Mouse (Mus musculus) myocyte (in vitro differentiated cells): ENCODE measurements around the gene Brat1. TPM values are rescaled to one million over a fixed set of nuclear protein-coding genes. Genes with fewer than 3 reads are reported as not detected.

Experiments used
- H3K27me3 ChIP-seq: one replicate; pipeline ENCODE4 v1.6.1; 2011; ENCODE audit not compliant: control insufficient read depth, insufficient read depth, insufficient read length
- H3K36me3 ChIP-seq: one replicate; pipeline ENCODE4 v1.6.1; 2011; ENCODE audit not compliant: control insufficient read depth, insufficient read depth
- H3K4me2 ChIP-seq: one replicate; pipeline ENCODE4 v1.6.1; 2011; ENCODE audit warnings: low read depth, control low read depth
- H3K4me3 ChIP-seq: one replicate; pipeline ENCODE4 v1.5.1; 2011; ENCODE audit warnings: mild to moderate bottlenecking, control low read depth, moderate library complexity
- H3K79me2 ChIP-seq: one replicate; pipeline ENCODE4 v1.6.1; 2011; ENCODE audit not compliant: control insufficient read depth, insufficient read depth
- H3ac ChIP-seq: one replicate; pipeline ENCODE4 v1.6.1; 2011; ENCODE audit not compliant: control insufficient read depth, insufficient read length
- CEBPB ChIP-seq: IDR thresholded peaks from 2 replicates; pipeline ENCODE4 v1.6.1; 2011; ENCODE audit warnings: mild to moderate bottlenecking, moderate library complexity; ENCODE audit not compliant: poor library complexity, insufficient read depth, severe bottlenecking
- E2F4 ChIP-seq: IDR thresholded peaks from one replicate; pipeline ENCODE4 v1.6.1; 2011; ENCODE audit warnings: mild to moderate bottlenecking, control low read depth, moderate library complexity; ENCODE audit not compliant: insufficient read depth
- MAX ChIP-seq: IDR thresholded peaks from one replicate; pipeline ENCODE4 v1.6.1; 2011; ENCODE audit warnings: low read depth, mild to moderate bottlenecking, control low read depth
- MYOD1 ChIP-seq, 3 experiments: IDR thresholded peaks; one replicate each; pipeline ENCODE4 v1.6.1; 2011; ENCODE audit warnings: control low read depth in 2 of 3, low read depth in 2 of 3, mild to moderate bottlenecking in 2 of 3, moderate library complexity in 1 of 3; ENCODE audit not compliant: insufficient read length in 2 of 3, control insufficient read depth in 1 of 3
- MYOG ChIP-seq, 3 experiments: IDR thresholded peaks; one replicate each; pipeline ENCODE4 v1.6.1; 2011; ENCODE audit warnings: control low read depth in 2 of 3, low read depth in 2 of 3, mild to moderate bottlenecking in 2 of 3; ENCODE audit not compliant: insufficient read length in 2 of 3, control insufficient read depth in 1 of 3, insufficient read depth in 1 of 3
- POLR2A ChIP-seq: IDR thresholded peaks from one replicate; pipeline ENCODE4 v1.6.1; 2011; ENCODE audit warnings: low read depth, mild to moderate bottlenecking, control low read depth, moderate library complexity; ENCODE audit not compliant: insufficient read length
- POLR2AphosphoS2 ChIP-seq: IDR thresholded peaks from one replicate; pipeline ENCODE4 v1.6.1; 2011; ENCODE audit warnings: low read depth, control low read depth; ENCODE audit not compliant: insufficient read length
- REST ChIP-seq: IDR thresholded peaks from one replicate; pipeline ENCODE4 v1.6.1; 2011; ENCODE audit warnings: mild to moderate bottlenecking, control low read depth, moderate library complexity; ENCODE audit not compliant: insufficient read depth, insufficient read length
- SRF ChIP-seq: IDR thresholded peaks from one replicate; pipeline ENCODE4 v1.6.1; 2011; ENCODE audit warnings: low read depth; ENCODE audit not compliant: control insufficient read depth, insufficient read length
- TCF12 ChIP-seq: IDR thresholded peaks from one replicate; pipeline ENCODE4 v1.6.1; 2011; ENCODE audit warnings: mild to moderate bottlenecking, control low read depth; ENCODE audit not compliant: poor library complexity, insufficient read depth, severe bottlenecking
- TCF3 ChIP-seq: IDR thresholded peaks from one replicate; pipeline ENCODE4 v1.6.1; 2011; ENCODE audit warnings: low read depth, control low read depth; ENCODE audit not compliant: insufficient read length
- USF1 ChIP-seq: IDR thresholded peaks from one replicate; pipeline ENCODE4 v1.6.1; 2011; ENCODE audit warnings: low read depth, mild to moderate bottlenecking, control low read depth, moderate library complexity
- polyA plus RNA-seq: library from polyadenylated mRNA; unstranded; fragments of >200 nt; fragmentation: generic; extraction: Trizol; gene quantifications from one replicate; pipeline ENCODE4 v1.2.1, GENCODE M21; 2012; ENCODE audit warnings: missing spikeins

The Brat1 gene
- polyA plus RNA-seq, 1 experiment = 14.2 TPM

DNA sequence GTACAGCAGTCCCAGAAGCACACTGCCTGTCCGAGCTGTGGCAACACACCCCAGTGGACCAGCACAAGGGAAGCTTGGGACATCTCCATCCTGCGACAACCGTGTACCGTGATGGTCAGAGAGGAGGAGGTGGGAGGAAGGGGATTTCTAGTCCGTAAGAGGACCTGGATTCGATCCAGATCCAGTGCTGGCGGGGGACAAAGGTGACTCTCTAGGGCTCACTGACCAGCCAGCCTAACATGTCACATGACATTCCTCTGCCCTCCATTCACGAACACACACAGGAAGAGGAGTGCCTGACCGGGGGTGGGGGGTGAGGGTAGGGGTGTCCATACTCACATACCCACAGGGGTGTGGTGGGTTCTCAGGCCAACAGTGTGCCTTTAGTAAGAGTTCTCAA is 5.0 kb upstream of the Brat1 start:
- Histone ChIP-seq H3K4me2 (no peak overlapping the region), H3ac (no peak overlapping the region), H3K79me2 (no peaks in the 10 kb centered on the region), H3K27me3 (no peaks in the 10 kb centered on the region), H3K36me3 (no peaks in the 10 kb centered on the region), H3K4me3 (no peak overlapping the region)
- TF ChIP-seq POLR2A = no peak
- TF ChIP-seq MYOG (IDR thresholded peaks at IDR 0.05; ENCODE audit: control insufficient read depth in 1 of 3, insufficient read depth in 1 of 3, insufficient read length in 2 of 3, low read depth in 2 of 3) = no peak
- TF ChIP-seq E2F4 = no peak
- no peak for TF ChIP-seq REST
- TF ChIP-seq POLR2AphosphoS2 = no peak
- no peak for TF ChIP-seq TCF3
- TF ChIP-seq MAX = no peak
- TF ChIP-seq CEBPB = no peak
- TF ChIP-seq TCF12 = no peak
- no peak for TF ChIP-seq SRF
- TF ChIP-seq MYOD1 (IDR thresholded peaks at IDR 0.05; ENCODE audit: control insufficient read depth in 1 of 3, insufficient read length in 2 of 3, low read depth in 2 of 3) = no peak
- no peak for TF ChIP-seq USF1

DNA sequence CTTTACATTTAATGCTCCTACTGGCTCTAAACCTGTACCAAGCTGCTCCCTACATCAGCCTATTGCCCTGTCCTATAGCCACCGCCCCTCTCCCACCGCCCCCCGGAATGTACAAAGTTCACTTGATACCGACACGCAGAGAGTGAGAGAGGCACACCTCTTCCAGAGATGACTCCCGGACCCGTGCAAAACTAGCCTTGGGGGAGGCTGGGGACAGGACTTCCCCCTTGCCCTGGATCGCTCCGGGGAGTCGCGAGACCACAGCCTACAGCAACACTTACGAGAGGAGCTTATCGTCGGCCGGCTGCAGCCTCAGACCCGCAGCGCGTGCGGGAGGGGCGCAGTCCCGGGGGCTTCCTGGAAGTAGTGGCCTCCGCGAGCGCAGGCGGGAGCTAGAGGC is 3.1 kb upstream of the Brat1 start:
- Histone ChIP-seq H3K4me3 (peak overlapping the region; percentile 50), H3K36me3 (no peaks in the 10 kb centered on the region), H3ac (peak overlapping the region; percentile 73), H3K4me2 (peak overlapping the region; percentile 74), H3K27me3 (no peaks in the 10 kb centered on the region), H3K79me2 (no peaks in the 10 kb centered on the region)
- TF ChIP-seq REST = no peak
- no peak for TF ChIP-seq MAX
- TF ChIP-seq USF1 = no peak
- TF ChIP-seq TCF12 = no peak
- TF ChIP-seq TCF3 = no peak
- no peak for TF ChIP-seq CEBPB
- no peak for TF ChIP-seq SRF
- TF ChIP-seq POLR2AphosphoS2 = no peak
- no peak for TF ChIP-seq MYOD1 (IDR thresholded peaks at IDR 0.05; ENCODE audit: control insufficient read depth in 1 of 3, insufficient read length in 2 of 3, low read depth in 2 of 3)
- TF ChIP-seq POLR2A = no peak
- no peak for TF ChIP-seq MYOG (IDR thresholded peaks at IDR 0.05; ENCODE audit: control insufficient read depth in 1 of 3, insufficient read depth in 1 of 3, insufficient read length in 2 of 3, low read depth in 2 of 3)
- no peak for TF ChIP-seq E2F4

DNA sequence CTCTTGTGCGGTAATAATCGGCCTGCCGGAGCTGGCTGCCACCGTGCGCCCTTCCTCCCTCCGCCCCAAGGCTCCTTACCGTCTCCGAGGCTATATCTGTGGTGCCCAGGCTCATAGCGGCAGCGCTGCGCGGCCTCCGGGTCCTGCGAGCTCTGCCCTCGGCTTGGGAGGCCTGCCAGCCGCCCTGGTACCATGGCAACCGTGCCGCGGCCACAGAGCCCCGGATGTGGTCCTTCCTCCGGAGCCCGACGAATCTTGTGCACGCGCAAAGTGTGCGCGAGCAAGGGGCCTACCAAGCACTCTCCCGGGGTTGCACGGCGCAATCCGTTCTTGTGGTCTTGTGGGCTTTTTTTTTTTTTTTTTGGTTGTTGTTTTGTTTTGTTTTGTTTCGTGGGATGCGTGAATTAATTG is 2.7 kb upstream of the Brat1 start, which contains the start of gene Iqce:
Gene Iqce, minus strand, starts transcription at position 276 of the 411 bp plus-strand sequence.
- H3ac ChIP-seq = peak within 1 kb of the TSS; percentile 73
- TF ChIP-seq SRF (no peak), POLR2AphosphoS2 (peak; percentile 36), POLR2A (peak; percentile 70), TCF12 (no peak)
- peak within 1 kb of the TSS; percentile 50 for H3K4me3 ChIP-seq
- H3K79me2 ChIP-seq = no peaks in the 10 kb centered on the region
- peak within 1 kb of the TSS; percentile 84 for H3K4me2 ChIP-seq
- H3K36me3 ChIP-seq = peaks cover 2% of the 10 kb centered on the region
- no peaks in the 10 kb centered on the region for H3K27me3 ChIP-seq

DNA sequence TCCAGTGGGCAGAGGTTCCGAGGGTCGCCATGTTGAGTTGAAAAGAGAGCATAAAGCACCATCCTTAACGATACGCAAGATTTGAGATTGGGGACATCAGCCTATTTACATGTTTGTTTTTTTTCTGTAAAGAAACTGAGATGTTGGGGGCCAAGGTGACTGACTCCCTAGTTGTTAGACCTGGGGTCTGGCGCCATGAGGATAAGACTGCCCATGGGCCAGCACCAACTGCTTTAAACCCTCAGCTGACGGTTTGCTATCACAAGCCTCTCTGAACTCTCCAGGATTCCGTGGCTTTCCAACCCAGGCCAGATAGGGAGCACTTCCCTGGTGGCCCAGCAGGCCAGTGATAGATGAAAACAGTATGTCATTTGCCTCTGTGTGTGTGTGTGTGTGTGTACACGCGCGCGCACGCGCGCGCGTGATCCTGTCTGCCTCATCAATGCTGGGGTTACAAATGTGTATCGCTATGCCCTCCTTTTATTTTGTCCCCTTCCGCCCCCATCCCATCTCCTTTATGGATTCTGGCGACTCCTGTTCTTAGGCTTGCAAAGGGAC is 2.1 kb upstream of the Brat1 start:
- Histone ChIP-seq H3K4me3 (peak overlapping the region; percentile 50), H3K27me3 (no peaks in the 10 kb centered on the region), H3K36me3 (peaks cover 5% of the 10 kb centered on the region), H3K79me2 (no peaks in the 10 kb centered on the region), H3ac (peak overlapping the region; percentile 73), H3K4me2 (peak overlapping the region; percentile 84)
- TF ChIP-seq REST (no peak), MYOG (IDR thresholded peaks at IDR 0.05; ENCODE audit: control insufficient read depth in 1 of 3, insufficient read depth in 1 of 3, insufficient read length in 2 of 3, low read depth in 2 of 3) (no peak)

DNA sequence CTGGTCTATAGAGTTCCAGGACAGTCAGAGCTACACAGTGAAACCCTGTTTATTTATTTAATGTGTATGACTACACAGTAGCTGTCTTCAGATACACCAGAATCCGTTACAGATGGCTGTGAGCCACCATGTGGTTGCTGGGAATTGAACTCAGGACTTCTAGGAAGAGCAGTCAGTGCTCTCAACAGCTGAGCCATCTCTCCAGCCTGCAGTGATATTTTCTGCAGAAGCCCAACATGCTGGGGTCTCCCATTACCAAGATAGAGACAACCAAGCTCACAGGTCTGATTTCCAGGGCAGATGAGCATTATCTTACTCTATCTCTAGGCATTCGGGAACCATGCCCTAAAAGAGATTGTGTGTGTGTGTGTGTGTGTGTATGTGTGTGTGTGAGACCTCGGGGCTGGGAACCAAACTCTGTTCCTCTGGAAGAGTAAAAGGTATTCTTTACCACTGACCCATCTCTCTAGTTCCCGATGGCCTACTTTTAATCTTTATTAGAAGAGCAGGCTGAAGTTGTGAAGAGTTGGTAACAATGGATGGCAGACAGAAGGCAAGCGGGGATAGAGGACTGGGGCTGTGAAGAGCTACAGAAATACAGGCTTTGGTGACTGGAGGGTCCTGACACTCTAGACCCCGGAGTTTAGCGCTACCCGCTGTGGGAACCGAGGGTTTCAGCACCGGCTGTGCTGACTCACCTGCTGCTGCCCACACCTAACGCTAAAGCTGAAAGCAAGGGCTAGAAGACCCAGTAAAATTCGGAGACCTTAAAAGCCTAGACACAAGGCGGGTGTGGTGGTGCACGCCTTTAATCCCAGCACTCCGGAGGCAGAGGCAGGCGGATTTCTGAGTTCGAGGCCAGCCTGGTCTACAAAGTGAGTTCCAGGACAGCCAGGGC is 1.1 kb upstream of the Brat1 start:
- H3ac ChIP-seq = peak overlapping the region; percentile 8
- TF ChIP-seq E2F4 = no peak
- H3K4me2 ChIP-seq = peak overlapping the region; percentile 55
- H3K27me3 ChIP-seq = no peaks in the 10 kb centered on the region
- H3K36me3 ChIP-seq = peaks cover 5% of the 10 kb centered on the region
- H3K4me3 ChIP-seq = peak overlapping the region; percentile 71
- H3K79me2 ChIP-seq = no peaks in the 10 kb centered on the region
